Mouse (Mus musculus): Measurements from ENCODE around the gene Efcc1. TPM values are rescaled to one million over a fixed set of nuclear protein-coding genes. Genes with fewer than 3 reads are reported as not detected.

Efcc1 gene
- polyA plus RNA-seq, 1 experiment from 2014 or later: 0.61 TPM

- 72% methylated on average over 3 of the region's 3 CpGs for WGBS
- Histone ChIP-seq H3K27ac (replicated peaks) (no peak overlapping the region), H3K36me3 (replicated peaks) (no peaks in the 10 kb centered on the region), H3K4me3 (no peak overlapping the region), H3K4me1 (0 out of 2 replicates have a peak, but pooled peaks cover 6% of the 10 kb centered on the region), H3K9me3 (no peaks in the 10 kb centered on the region), H3K27me3 (replicated peaks; ENCODE audit: low read depth, poor library complexity, severe bottlenecking) (no peaks in the 10 kb centered on the region; the same call in 1 of the 2 replicates)
- no peak for DNase-seq (ENCODE audit: low spot score)
Measured at GRCm38 (mm10) chr6:87746059-87746458, 15.4 kb downstream of the Efcc1 start.

GRCm38 (mm10) chr6:87746849-87747248, 16.2 kb downstream of the Efcc1 start:
- DNase-seq (ENCODE audit: low spot score): no peak
- H3K36me3 ChIP-seq (replicated peaks): no peaks in the 10 kb centered on the region
- H3K4me3 ChIP-seq: no peak overlapping the region
- no peak overlapping the region for H3K27ac ChIP-seq (replicated peaks)
- 0 out of 2 replicates have a peak, but pooled peaks cover 6% of the 10 kb centered on the region for H3K4me1 ChIP-seq
- H3K9me3 ChIP-seq: no peaks in the 10 kb centered on the region
- WGBS: 58% methylated on average over 2 of the region's 2 CpGs
- H3K27me3 ChIP-seq (replicated peaks; ENCODE audit: low read depth, poor library complexity, severe bottlenecking): no peaks in the 10 kb centered on the region

- Histone ChIP-seq H3K36me3 (replicated peaks) (no peaks in the 10 kb centered on the region), H3K27me3 (replicated peaks; ENCODE audit: low read depth, poor library complexity, severe bottlenecking) (no peaks in the 10 kb centered on the region), H3K27ac (replicated peaks) (no peak overlapping the region), H3K4me3 (no peak overlapping the region), H3K4me1 (0 out of 2 replicates have a peak, but pooled peaks cover 6% of the 10 kb centered on the region), H3K9me3 (no peaks in the 10 kb centered on the region)
- DNase-seq (ENCODE audit: low spot score): no peak
- 87% methylated on average over 2 of the region's 2 CpGs for WGBS
Measured at GRCm38 (mm10) chr6:87748078-87748477, 17.4 kb downstream of the Efcc1 start.

- DNase-seq (ENCODE audit: low spot score): no peak
- Histone ChIP-seq H3K27ac (replicated peaks) (no peak overlapping the region), H3K4me3 (no peak overlapping the region), H3K27me3 (replicated peaks; ENCODE audit: low read depth, poor library complexity, severe bottlenecking) (no peaks in the 10 kb centered on the region), H3K4me1 (0 out of 2 replicates have a peak, but pooled peaks cover 6% of the 10 kb centered on the region), H3K9me3 (no peaks in the 10 kb centered on the region), H3K36me3 (replicated peaks) (no peaks in the 10 kb centered on the region)
- WGBS: 84% methylated on average over 6 of the region's 6 CpGs
Measured at GRCm38 (mm10) chr6:87748531-87748930, 17.9 kb downstream of the Efcc1 start.

GRCm38 (mm10) chr6:87750184-87750910, 19.7 kb downstream of the Efcc1 start:
- H3K9me3 ChIP-seq: no peaks in the 10 kb centered on the region
- no peak for DNase-seq (ENCODE audit: low spot score)
- WGBS: 82% methylated on average over 8 of the region's 8 CpGs

GRCm38 (mm10) chr6:87751574-87751973, 20.9 kb downstream of the Efcc1 start:
- Histone ChIP-seq H3K4me1 (peaks cover 11% of the 10 kb centered on the region), H3K27me3 (replicated peaks; ENCODE audit: low read depth, poor library complexity, severe bottlenecking) (no peaks in the 10 kb centered on the region), H3K36me3 (replicated peaks) (no peaks in the 10 kb centered on the region), H3K27ac (replicated peaks) (no peak overlapping the region), H3K4me3 (no peak overlapping the region), H3K9me3 (no peaks in the 10 kb centered on the region)
- no peak for DNase-seq (ENCODE audit: low spot score)
- WGBS: 87% methylated on average over 6 of the region's 6 CpGs

More at GRCm38 (mm10) chr6:87750184-87750910, 19.7 kb downstream of the Efcc1 start:
- Histone ChIP-seq H3K4me1 (peaks cover 12% of the 10 kb centered on the region), H3K27me3 (replicated peaks; ENCODE audit: low read depth, poor library complexity, severe bottlenecking) (no peaks in the 10 kb centered on the region), H3K27ac (replicated peaks) (no peak overlapping the region), H3K4me3 (no peak overlapping the region), H3K36me3 (replicated peaks) (no peaks in the 10 kb centered on the region)

GRCm38 (mm10) chr6:87755196-87755595, 24.5 kb downstream of the Efcc1 start:
- Histone ChIP-seq H3K9me3 (no peaks in the 10 kb centered on the region), H3K27ac (replicated peaks) (no peak overlapping the region), H3K4me3 (no peak overlapping the region), H3K27me3 (replicated peaks; ENCODE audit: low read depth, poor library complexity, severe bottlenecking) (no peaks in the 10 kb centered on the region), H3K36me3 (replicated peaks) (no peaks in the 10 kb centered on the region), H3K4me1 (peaks cover 8% of the 10 kb centered on the region)
- no peak for DNase-seq (ENCODE audit: low spot score)
- 86% methylated on average over 4 of the region's 4 CpGs for WGBS

- Histone ChIP-seq H3K27me3 (replicated peaks; ENCODE audit: low read depth, poor library complexity, severe bottlenecking) (no peaks in the 10 kb centered on the region), H3K9me3 (no peaks in the 10 kb centered on the region), H3K27ac (replicated peaks) (no peak overlapping the region), H3K4me1 (peaks cover 8% of the 10 kb centered on the region), H3K4me3 (no peak overlapping the region), H3K36me3 (replicated peaks) (no peaks in the 10 kb centered on the region)
- WGBS: 88% methylated on average over 8 of the region's 8 CpGs
- no peak for DNase-seq (ENCODE audit: low spot score)
Measured at GRCm38 (mm10) chr6:87756896-87757295, 26.2 kb downstream of the Efcc1 start.

GRCm38 (mm10) chr6:87759404-87759803, 28.7 kb downstream of the Efcc1 start:
- 75% methylated on average over 3 of the region's 3 CpGs for WGBS
- H3K4me1 ChIP-seq: no peaks in the 10 kb centered on the region
- no peaks in the 10 kb centered on the region for H3K36me3 ChIP-seq (replicated peaks)
- H3K9me3 ChIP-seq: no peaks in the 10 kb centered on the region
- no peak overlapping the region for H3K4me3 ChIP-seq
- no peak for DNase-seq (ENCODE audit: low spot score)
- no peaks in the 10 kb centered on the region for H3K27me3 ChIP-seq (replicated peaks; ENCODE audit: low read depth, poor library complexity, severe bottlenecking)
- no peak overlapping the region for H3K27ac ChIP-seq (replicated peaks)

- H3K27ac ChIP-seq (replicated peaks): no peak overlapping the region
- no peaks in the 10 kb centered on the region for H3K36me3 ChIP-seq (replicated peaks)
- H3K27me3 ChIP-seq (replicated peaks; ENCODE audit: low read depth, poor library complexity, severe bottlenecking): no peaks in the 10 kb centered on the region
- H3K9me3 ChIP-seq: no peaks in the 10 kb centered on the region
- no peak for DNase-seq (ENCODE audit: low spot score)
- no peaks in the 10 kb centered on the region for H3K4me1 ChIP-seq
- WGBS: 77% methylated on average over 3 of the region's 3 CpGs
- H3K4me3 ChIP-seq: no peak overlapping the region
Measured at GRCm38 (mm10) chr6:87759850-87760249, 29.2 kb downstream of the Efcc1 start.

- no peak for DNase-seq (ENCODE audit: low spot score)
- WGBS: 85% methylated on average over 5 of the region's 5 CpGs
- no peak overlapping the region for H3K4me3 ChIP-seq
- no peaks in the 10 kb centered on the region for H3K27me3 ChIP-seq (replicated peaks; ENCODE audit: low read depth, poor library complexity, severe bottlenecking)
- no peaks in the 10 kb centered on the region for H3K36me3 ChIP-seq (replicated peaks)
- H3K4me1 ChIP-seq: no peaks in the 10 kb centered on the region
- no peak overlapping the region for H3K27ac ChIP-seq (replicated peaks)
- no peaks in the 10 kb centered on the region for H3K9me3 ChIP-seq
Measured at GRCm38 (mm10) chr6:87762161-87762560, 31.5 kb downstream of the Efcc1 start.

- 63% methylated on average over 4 of the region's 4 CpGs for WGBS
- H3K4me1 ChIP-seq: no peaks in the 10 kb centered on the region
- peaks cover 2% of the 10 kb centered on the region; the same call in 1 of the 2 replicates for H3K9me3 ChIP-seq
- no peaks in the 10 kb centered on the region for H3K27me3 ChIP-seq (replicated peaks; ENCODE audit: low read depth, poor library complexity, severe bottlenecking)
- H3K27ac ChIP-seq (replicated peaks): no peak overlapping the region
- DNase-seq (ENCODE audit: low spot score): no peak
- no peaks in the 10 kb centered on the region for H3K36me3 ChIP-seq (replicated peaks)
- no peak overlapping the region for H3K4me3 ChIP-seq
Measured at GRCm38 (mm10) chr6:87763376-87764280, 33.0 kb downstream of the Efcc1 start.

All from embryonic facial prominence, embryonic 10.5 days (tissue).